Mouse (Mus musculus) midbrain, postnatal 0 days (tissue): ENCODE results near the gene Trir. TPM values are rescaled to one million over a fixed set of nuclear protein-coding genes. Genes with fewer than 3 reads are reported as not detected.

ENCODE experiments used
- ATAC-seq: fragments of 200-750 bp; cut with Nextera tagmentation; 2 replicates; pipeline ENCODE4 v1.8.0; 2017; ENCODE audit warnings: moderate number of reproducible peaks, mild to moderate bottlenecking, moderate TSS enrichment, moderate library complexity; ENCODE audit not compliant: low FRiP score
- DNase-seq: peaks from one replicate; pipeline ENCODE4 v3.0.0-alpha.2; 2015; ENCODE audit warnings: low spot score
- H3K27ac ChIP-seq: fragments of 300-500 bp; sonication (generic); 2 replicates; pipeline ENCODE4 v1.5.1; 2014; ENCODE audit warnings: low read depth, mild to moderate bottlenecking, low read length, mixed read lengths
- H3K27me3 ChIP-seq: fragments of 300-500 bp; sonication (generic); 2 replicates; pipeline ENCODE4 v1.6.1; 2014; ENCODE audit warnings: low read length, control low read depth, mixed read lengths; ENCODE audit not compliant: insufficient read depth
- H3K36me3 ChIP-seq: fragments of 300-500 bp; sonication (generic); 2 replicates; pipeline ENCODE4 v1.6.1; 2014; ENCODE audit warnings: low read length, control low read depth, mixed read lengths; ENCODE audit not compliant: insufficient read depth
- H3K4me1 ChIP-seq: fragments of 300-500 bp; sonication (generic); 2 replicates; pipeline ENCODE4 v1.6.1; 2014; ENCODE audit warnings: mild to moderate bottlenecking, control low read depth, antibody characterized with exemption, low read length, mixed read lengths; ENCODE audit not compliant: insufficient read depth
- H3K4me2 ChIP-seq: fragments of 300-500 bp; sonication (generic); 2 replicates; pipeline ENCODE4 v1.6.1; 2014; ENCODE audit warnings: low read depth, mild to moderate bottlenecking, low read length, mixed read lengths; ENCODE audit not compliant: poor library complexity, severe bottlenecking
- H3K4me3 ChIP-seq: fragments of 300-500 bp; sonication (generic); 2 replicates; pipeline ENCODE4 v1.5.1; 2014; ENCODE audit warnings: low read depth, mild to moderate bottlenecking, low read length, moderate library complexity
- H3K9ac ChIP-seq: fragments of 300-500 bp; sonication (generic); replicated peaks from 2 replicates; pipeline ENCODE4 v1.6.1; 2014; ENCODE audit warnings: mild to moderate bottlenecking, low read length, moderate library complexity, mixed read lengths; ENCODE audit not compliant: poor library complexity, severe bottlenecking
- H3K9me3 ChIP-seq: fragments of 300-500 bp; sonication (generic); 2 replicates; pipeline ENCODE4 v1.6.1; 2016; ENCODE audit warnings: low read length, control low read depth
- CTCF ChIP-seq: IDR thresholded peaks from 2 replicates; pipeline ENCODE4 v1.5.1; 2016; ENCODE audit warnings: antibody characterized with exemption, mild to moderate bottlenecking
- WGBS: fragments of 180-500 bp; shearing (Covaris S2); extraction: QIAGEN DNeasy Blood & Tissue Kit; methylation state at CpG from one replicate; pipeline ENCODE4 v1.1.7; 2014; 5-methylcytosine and 5-hydroxymethylcytosine counted together
- polyA plus RNA-seq: library from polyadenylated mRNA; unstranded; fragments of >200 nt; fragmentation: Nextera tagmentation; extraction: Ambion mirVana; gene quantifications from 2 replicates; pipeline ENCODE4 v1.2.1, GENCODE M21; 2015
- total RNA-seq: library from RNA; depleted of rRNA; stranded (reverse); fragments of >200 nt; gene quantifications from 2 replicates; pipeline ENCODE4 v1.2.3, GENCODE M21; 2014

Gene Trir
- total and polyA plus RNA-seq, 2 experiments from 2014 or later = 144 to 266 TPM

DNA sequence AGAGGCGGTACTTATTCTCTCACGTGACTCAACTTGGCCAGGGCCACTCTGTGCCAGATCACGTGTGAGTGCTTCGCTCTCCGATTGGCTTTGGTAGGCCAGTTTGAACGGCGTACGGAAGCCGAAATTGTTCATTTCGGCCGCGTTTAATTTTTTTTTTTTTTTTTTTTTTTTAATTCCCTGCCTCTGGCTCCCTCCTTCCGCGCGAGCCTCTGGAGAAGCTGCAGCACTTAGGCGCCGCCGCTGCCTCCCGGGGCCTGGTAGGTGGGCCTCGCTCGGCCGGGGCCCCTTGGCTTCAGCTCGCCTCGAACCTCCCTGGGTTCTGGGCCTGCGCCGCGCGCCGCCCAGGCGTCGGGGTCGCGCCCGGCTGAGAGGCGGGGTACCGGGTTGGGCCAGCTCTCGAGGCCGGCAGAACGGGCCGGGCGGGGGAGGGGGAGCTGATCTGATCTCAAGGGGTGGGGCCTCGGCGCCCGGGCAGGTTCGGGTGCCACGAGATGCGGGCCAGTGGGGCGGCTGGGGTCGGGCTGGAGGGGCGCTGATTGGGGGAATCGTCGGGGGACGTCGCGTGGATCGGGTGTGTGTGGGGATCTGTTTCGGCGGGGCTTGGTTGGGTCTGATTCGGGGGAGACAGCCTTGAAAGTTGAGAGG lies 10.2 kb downstream of the Trir start, which contains the start of gene Tnpo2:
Tnpo2 (plus strand) TSS at position 198 of the 648 bp plus-strand sequence.
- peak within 1 kb of the TSS; percentile 88 for H3K4me3 ChIP-seq
- H3K4me2 ChIP-seq = peak within 1 kb of the TSS; percentile 98
- WGBS = under 1% methylated on average over 59 of the region's 59 CpGs
- DNase-seq = peak; percentile 99
- TF ChIP-seq CTCF = no peak
- H3K27me3 ChIP-seq = no peaks in the 10 kb centered on the region
- H3K27ac ChIP-seq = peak within 1 kb of the TSS; percentile 96
- H3K9ac ChIP-seq = peak within 1 kb of the TSS; percentile 95
- peaks cover 13% of the 10 kb centered on the region for H3K36me3 ChIP-seq
- peaks cover 5% of the 10 kb centered on the region; the same call in 1 of the 2 replicates for H3K4me1 ChIP-seq
- ATAC-seq = peak; percentile 93
- no peaks in the 10 kb centered on the region for H3K9me3 ChIP-seq

DNA sequence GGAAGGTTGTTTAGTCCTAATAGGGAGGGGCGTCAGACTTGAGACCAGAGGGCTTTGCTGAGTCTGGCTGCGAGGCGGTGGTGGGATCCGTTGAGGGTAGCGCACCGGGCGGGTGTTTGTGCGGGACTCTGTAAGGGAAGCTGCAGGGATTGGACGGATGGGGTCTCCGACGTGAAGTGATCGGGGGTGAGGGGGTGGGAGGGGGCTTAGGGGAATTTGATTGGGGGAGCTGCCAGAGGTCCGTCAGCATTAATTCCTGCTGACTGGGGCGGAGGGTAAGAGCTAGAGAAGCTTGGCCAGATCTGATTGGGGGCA lies 10.7 kb downstream of the Trir start:
- Histone ChIP-seq H3K4me1 (peaks cover 5% of the 10 kb centered on the region; the same call in 1 of the 2 replicates), H3K9me3 (no peaks in the 10 kb centered on the region), H3K27me3 (no peaks in the 10 kb centered on the region), H3K27ac (peak overlapping the region; percentile 96), H3K4me3 (peak overlapping the region; percentile 88), H3K36me3 (peaks cover 12% of the 10 kb centered on the region), H3K9ac (peak overlapping the region; percentile 95), H3K4me2 (peak overlapping the region; percentile 98)
- ATAC-seq (peak; percentile 73), DNase-seq (peak; percentile 62)
- no peak for TF ChIP-seq CTCF
- WGBS = 0% methylated on average over 13 of the region's 14 CpGs

DNA sequence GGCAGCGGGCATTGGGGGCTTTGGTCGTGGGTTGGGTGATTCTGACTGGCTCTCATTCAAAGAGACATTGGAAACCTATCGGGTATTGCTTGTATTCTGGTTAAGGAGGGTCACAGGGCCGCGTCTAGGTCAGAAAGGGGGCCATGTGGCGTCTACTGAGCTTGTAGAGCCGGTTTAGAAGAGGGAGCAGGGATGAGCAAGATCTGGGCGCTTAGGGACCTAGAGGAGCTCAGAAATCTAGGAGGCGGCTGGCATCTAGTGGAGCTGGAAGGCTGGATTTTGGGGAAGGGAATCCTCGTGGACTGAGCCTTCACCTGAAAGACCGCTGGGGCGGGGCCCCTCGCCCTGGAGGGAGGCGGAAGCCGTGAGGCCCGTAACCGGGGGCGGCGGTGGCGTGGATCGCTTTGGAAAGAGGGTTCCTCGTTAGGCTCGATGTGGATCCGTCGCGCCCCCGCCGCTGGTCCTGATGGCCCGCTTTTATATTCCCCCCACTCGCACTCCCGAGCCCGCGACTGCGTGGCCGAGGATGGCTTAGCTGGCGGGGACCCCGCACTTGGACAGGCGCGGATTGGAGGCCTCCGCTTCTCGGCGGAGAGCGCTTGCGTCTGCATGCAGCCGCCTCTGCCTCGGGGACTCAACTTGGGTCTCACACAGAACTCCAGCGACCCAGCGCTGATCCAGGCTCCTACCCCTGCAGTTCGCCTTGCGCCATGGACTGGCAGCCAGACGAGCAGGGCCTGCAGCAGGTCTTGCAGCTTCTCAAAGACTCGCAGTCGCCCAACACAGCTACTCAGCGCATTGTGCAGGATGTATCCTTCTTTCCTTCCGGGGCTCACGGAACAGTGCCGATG lies 11.3 kb downstream of the Trir start:
- WGBS = under 1% methylated on average over 48 of the region's 57 CpGs
- H3K36me3 ChIP-seq = peaks cover 14% of the 10 kb centered on the region
- no peaks in the 10 kb centered on the region for H3K9me3 ChIP-seq
- H3K27me3 ChIP-seq = no peaks in the 10 kb centered on the region
- H3K4me3 ChIP-seq = peak overlapping the region; percentile 88
- ATAC-seq (no peak), DNase-seq (peak; percentile 50)
- TF ChIP-seq CTCF = no peak
- H3K9ac ChIP-seq = peak overlapping the region; percentile 95
- H3K27ac ChIP-seq = peak overlapping the region; percentile 96
- peak overlapping the region; percentile 98 for H3K4me2 ChIP-seq
- H3K4me1 ChIP-seq = peaks cover 5% of the 10 kb centered on the region; the same call in 1 of the 2 replicates

DNA sequence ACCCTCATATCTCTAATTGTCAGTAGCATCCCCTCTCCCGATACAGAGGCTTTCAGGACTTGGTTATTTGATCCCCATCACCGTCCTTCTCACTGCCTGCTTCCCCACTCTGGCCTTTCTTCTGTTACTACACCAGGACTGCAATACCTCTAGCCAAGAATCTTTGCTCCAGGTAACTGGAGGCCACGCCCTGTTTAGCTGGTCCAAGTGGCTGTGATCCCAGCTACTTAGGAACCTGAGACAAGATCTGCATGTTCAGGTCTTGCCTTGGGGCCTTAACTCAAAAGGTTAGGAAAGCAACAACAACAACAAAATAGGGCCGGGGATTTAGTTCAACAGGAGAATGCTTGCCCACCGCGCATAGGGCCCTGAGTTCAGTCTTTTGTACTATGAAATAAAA lies 17.0 kb downstream of the Trir start:
- H3K4me1 ChIP-seq = peaks cover 1% of the 10 kb centered on the region; the same call in 1 of the 2 replicates
- H3K4me3 ChIP-seq = no peak overlapping the region
- H3K27me3 ChIP-seq = no peaks in the 10 kb centered on the region
- no peak for TF ChIP-seq CTCF
- peaks cover 47% of the 10 kb centered on the region for H3K36me3 ChIP-seq
- DNase-seq = no peak
- 94% methylated on average over 6 of the region's 6 CpGs for WGBS
- H3K27ac ChIP-seq = no peak overlapping the region
- H3K9me3 ChIP-seq = no peaks in the 10 kb centered on the region
- H3K4me2 ChIP-seq = no peak overlapping the region
- no peak for ATAC-seq
- no peak overlapping the region for H3K9ac ChIP-seq

DNA sequence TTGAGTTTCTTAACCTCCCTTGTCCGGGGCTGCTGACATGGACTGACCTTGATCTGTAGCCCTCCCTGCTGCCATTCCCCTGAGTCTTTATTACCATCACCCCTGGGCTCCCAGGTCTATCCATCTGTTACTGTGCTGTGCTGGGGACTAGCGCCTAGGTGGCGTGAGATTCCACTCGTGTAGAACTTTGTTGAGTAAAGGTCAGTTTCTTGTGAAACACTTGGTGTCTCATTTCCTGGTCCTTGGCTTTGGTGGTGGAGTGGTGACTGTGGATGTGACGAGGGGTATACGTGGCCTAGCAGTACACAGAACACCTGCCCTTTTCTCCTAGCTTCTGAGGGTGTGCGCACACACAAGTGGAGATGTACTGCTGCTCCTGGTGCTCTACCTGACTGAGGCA lies 30.7 kb downstream of the Trir start:
- H3K4me2 ChIP-seq = no peak overlapping the region
- no peak overlapping the region for H3K27ac ChIP-seq
- no peaks in the 10 kb centered on the region for H3K27me3 ChIP-seq
- no peak overlapping the region for H3K4me3 ChIP-seq
- no peaks in the 10 kb centered on the region for H3K9me3 ChIP-seq
- H3K4me1 ChIP-seq = peaks cover 12% of the 10 kb centered on the region
- WGBS = 91% methylated on average over 7 of the region's 7 CpGs
- H3K9ac ChIP-seq = no peak overlapping the region
- ATAC-seq = no peak
- DNase-seq = no peak
- no peak for TF ChIP-seq CTCF
- H3K36me3 ChIP-seq = peaks cover 40% of the 10 kb centered on the region
